Mouse (Mus musculus): ENCODE data around the gene Cpsf4l.

DNA sequence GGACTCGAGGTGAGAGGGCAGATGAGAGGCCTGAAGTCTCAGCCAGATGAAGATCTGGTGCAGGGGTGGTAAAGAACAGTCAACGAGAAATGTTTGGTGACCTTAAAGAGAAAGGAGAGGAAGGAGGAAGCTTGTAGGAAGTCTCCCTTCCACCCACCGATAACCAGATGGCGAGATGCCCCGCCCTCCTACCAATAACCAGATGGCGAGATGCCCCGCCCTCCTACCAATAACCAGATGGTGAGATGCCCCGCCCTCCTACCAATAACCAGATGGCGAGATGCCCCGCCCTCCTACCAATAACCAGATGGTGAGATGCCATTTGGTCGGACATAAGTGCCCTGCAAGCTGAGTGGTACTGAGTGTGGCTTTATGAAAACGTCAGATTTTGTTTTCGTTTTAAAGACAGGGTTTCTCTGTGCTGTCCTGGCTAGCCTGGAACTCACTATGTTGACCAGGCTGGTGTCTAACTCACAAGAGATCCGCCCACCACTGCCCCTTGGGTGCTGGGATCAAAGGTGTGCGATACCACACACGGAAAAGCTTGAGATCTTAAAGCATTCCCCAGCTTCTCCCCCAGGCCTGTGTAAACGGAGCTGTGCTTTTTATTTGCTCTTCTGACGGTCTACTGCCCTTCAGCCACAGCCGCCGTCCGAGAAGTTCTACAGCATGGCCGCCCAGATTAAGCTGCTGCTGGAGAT, 58.5 kb downstream of the Cpsf4l start:
- no peak for TF ChIP-seq EP300 (IDR thresholded peaks at IDR 0.05; ENCODE audit: low read depth)
- TF ChIP-seq CTCF (IDR thresholded peaks at IDR 0.05; ENCODE audit: low read depth), result no peak

Data from heart, postnatal 0 days (tissue).